Mouse (Mus musculus) cerebellum, adult 11 months (tissue): ENCODE measurements at regions not wholly inside any gene's neighbourhood (a gene's known extent, or its start where the extent isn't known, plus 50 kb on each side); places are given as distances from the start of the nearest gene placed in this dataset.

ENCODE experiments used
- DNase-seq: peaks from one replicate; pipeline ENCODE4 v3.0.0; 2022

DNA sequence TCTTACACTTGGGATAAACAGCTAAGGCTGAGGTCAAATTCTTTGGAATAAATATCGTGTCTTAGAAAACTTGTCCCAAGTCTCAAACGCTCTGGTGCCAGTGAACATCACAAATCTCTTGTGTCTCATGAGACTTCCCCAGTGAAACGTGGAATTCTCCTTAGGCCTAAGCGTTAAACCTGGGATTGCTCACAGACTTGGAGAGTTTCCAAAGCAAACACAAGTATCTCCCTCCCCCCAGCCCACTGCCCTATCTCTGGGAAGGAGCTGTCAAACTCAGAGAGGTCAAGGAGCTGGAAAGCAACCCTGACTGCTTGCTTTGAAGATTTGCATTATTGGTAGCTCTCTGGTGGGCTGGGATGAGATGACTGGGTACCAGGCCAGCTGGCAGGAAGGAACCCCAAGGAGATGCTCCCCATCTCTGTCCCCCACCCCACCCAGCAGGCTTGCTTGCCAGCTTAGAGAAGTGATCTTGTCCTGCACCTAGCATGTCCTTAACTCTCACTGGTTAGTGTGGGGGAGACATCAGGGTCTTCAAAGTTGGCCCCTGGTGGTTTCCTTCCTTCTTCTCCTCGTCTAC, 219.1 kb downstream of the Fam43a start:
- DNase-seq: no peak

DNA sequence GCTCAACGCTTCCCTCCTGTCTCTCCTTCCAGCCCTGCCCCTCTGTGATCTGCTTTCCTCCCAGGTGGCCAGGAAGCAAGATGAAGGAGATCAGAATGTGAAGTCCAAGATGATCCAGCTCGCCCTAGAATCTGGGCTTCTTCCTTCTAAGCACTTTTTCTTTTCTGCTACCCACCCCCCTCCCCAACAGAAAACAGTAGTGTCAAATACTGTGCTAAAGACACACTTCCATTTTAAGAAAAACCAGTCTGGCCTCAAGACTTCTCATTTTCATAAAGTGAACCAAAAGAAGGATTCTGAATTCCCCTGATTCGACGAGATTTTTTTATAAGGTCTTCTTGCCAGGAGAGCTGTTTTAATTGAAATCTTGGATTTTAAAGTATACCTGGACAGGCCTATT, 219.8 kb downstream of the Fam43a start:
- DNase-seq: no peak

DNA sequence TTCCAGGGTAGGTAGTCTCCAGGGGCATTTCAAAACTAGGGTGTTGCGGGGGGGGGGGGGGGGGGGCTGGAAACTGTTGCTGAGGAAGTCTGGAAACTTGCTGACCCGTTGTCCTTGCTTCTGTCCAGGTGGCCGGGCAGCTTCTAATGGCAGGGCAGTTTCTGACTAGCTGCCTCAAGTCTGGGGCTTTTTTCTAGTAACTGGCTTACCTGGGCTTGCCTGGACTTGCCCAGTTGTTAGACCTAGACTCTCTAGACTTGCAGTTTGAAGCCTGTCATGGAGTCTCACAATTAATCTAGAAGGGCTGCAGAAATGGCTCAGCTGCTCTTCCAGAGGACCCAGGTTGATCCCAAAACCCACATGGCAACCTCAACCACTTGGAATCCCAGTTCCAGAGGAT, 220.7 kb downstream of the Fam43a start:
- DNase-seq: no peak

DNA sequence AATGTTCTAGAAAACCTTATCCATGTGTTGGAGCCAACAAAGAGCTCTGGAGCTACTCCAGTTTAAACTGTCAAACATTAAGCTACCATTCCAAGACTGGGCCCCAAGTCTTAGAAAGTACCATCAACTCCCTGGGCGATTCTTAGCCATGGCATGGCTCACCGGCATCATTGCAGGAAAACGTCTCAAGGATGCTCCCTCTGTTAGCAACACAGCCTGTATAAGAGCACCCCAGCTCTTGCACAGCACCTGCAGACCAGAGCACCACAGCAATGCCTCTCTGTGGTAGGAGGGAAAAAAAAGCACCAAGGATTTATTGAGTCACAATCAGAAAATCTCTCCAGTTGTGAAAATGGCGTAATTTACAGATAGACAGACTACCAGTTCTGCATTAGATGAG, 221.2 kb downstream of the Fam43a start:
- DNase-seq: no peak

DNA sequence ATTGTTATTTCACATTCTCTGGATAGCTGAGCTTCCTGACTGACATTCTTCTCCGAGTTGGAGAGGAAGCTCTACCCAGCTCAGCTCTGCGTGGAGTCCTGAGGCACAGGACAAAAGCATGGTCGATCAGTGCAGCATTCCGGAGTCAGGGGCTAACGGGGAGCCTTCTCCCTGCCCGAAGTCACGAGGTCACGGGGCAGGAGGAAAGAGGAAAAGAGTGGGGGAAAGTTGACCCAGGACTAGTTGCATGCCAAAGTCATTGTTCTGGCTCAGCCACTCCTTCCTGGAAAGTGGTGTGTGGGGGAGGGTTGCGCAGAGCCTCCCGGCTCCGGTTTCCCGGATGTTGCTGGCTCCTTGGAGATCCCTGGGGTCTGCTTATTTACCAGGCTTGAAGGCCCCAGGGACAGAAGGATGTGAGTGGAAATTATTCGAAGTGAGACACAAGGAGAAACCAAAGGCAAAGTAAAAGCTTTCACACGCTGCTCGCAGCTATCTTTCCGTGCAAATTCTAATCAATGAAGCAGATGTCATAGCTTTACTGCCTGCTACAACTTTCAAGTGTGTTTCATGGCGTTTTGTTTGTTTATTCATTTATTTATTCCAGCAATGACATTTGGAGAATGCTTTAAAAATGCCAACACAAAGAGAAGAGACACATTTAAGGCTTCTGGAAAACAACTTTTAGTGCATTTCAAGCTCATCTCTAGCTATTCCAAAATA, 221.8 kb downstream of the Fam43a start:
- DNase-seq: no peak

DNA sequence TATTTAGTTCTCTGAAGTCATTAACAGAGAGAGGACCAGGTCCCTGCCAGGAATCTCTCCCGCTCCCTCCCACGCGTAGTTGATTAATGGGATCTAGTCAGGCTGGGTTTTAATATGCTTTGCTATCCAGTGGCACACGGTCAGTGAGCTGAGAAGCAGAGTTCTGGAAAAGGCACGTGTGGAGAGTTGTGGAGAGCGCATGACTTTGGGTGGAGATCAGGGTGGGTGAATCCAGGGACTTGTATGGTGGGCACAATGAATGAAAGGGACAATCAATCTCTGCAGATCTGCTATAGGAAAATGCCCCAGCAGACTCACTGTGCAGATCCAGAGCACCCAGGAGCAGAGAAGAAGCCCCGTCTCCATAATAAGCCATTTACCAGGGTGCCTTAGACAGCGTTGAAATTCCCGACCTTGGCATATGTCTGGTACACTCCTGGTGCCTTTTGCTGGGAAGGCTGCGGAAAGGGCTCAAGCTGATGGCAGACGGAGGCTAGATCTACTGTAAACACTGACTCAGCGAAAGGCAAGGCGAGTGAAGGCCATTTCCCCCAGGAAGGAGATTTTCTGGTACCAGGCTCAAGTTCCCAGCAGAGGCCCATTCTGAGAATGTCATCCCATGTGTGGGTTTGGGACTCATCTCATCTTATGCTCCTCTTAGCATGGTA, 222.5 kb downstream of the Fam43a start:
- no peak for DNase-seq

DNA sequence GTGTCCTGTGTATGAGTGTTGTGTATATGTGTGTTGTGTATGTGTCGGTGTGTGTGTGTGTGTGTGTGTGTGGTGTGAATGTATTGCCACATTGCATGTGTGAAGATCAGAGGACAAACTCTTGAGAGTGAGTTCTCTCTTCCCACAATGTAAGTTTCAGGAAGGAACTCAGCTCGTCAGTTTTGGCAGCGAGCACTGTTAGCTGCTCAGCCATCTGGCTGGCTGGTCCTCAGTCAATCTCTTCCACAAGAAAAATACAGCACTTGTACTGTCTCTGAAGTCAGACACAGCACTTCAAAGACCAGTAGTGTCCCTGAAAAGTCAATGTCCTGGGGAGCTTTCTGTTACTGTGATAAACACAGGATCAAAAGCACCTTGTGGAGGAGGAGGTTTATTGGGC, 226.6 kb downstream of the Fam43a start:
- no peak for DNase-seq

DNA sequence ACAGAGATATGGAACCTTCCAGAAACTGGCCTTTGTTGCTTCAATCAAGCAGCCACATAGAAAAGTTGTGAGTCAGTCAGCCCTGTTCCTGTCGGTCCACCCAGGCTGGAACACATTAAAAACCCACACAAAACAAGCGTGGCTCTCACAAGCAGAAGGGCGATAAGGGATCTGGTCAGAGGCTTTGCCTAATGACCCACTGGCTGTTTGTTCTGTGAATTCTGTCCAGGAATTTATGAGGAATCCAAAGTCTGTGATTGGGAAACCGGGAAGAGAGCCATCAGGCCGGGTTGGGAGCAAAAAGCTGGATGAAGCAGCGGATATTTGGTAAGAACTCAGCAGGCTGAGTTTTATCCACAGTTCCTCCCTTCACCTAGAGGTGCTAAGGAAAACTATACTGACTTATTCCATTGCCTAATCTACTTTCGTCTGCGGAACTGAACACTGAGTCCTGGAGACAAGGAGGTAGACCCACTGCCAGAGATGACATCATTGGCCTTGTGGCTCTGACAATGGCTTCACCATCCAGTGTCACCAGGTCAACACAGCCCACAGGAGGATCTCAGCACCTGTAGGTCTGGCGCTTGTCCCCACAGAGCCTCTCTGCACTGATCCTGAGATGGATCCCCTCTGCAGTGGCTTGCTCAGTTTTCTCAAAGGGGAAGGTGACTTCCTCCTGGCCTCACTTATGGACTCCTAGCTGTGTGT, 228.5 kb downstream of the Fam43a start:
- DNase-seq: no peak

DNA sequence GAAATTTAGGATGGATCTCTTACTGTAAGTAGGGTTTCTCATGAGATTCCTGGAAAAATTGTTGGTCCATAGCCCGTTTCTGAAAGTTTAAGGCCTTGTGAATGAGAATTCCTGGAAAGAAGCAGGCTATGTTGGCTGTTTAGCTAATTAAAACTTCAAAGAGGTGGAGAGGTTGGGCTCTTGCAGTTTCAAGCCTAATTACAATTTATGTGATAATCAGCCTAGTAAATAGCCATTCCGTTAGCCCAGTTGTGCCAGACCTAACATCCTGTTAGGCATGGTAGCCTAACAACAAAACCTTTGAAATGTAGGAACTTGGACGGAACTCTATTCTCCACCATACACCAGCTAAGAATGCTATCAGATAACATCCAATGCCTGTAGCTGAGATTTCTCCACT, 235.0 kb downstream of the Fam43a start:
- DNase-seq: no peak

DNA sequence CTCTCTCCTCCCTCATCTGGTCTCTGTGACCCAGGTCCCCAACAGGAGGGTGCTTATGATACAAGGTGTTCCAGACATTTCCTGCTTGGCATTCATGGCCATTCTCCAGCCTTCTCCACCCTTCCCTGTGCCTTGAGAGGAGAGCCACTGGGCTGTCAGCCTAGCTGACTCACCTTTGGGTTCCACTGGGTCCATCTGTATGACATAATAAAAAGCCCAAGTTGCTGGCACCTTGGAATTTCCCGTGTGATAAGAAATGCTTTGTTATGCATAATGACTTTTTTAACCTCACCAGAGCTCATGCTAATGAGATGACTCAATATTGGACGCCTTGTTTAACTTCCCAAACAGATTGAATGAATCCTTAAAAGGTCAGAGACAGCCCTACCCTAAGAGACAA, 236.2 kb downstream of the Fam43a start:
- DNase-seq: no peak

DNA sequence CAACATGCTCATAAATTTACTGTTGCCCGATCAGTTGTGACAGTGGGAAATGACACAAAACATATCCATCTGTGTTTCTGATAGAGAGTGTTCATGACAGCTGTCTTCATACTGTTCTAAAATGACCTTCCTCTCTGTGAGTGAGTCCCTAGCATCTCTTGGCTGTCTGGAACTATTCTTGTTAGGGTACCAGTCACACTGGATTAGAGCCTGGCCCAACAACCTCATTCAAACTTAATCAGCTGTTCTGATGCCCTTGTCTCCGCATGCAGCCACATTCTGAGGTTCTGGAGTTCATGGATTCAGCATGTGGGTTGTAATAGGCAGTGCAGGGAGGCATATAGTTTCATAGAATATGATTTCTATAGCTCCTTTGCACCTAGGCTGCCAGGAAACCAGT, 238.4 kb downstream of the Xxylt1 start:
- DNase-seq: no peak

DNA sequence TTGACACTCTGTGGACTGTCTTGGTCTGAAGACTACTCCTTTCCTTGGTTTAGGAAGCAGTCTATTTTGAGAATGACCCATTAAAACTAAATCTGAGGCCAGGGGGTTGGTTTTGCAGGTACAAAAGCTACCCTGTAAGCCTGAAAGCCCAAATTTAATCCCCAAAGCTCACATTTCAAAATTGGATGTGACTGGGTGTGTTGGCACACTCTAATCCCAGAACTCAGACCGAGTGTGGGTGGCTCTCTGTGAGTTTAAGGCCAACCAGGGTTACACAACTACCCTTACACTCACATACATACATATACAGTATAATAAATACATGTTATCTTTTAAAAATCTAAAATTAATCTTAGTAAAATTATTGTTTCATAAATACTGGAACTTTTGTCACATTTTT, 228.6 kb downstream of the Xxylt1 start:
- no peak for DNase-seq

DNA sequence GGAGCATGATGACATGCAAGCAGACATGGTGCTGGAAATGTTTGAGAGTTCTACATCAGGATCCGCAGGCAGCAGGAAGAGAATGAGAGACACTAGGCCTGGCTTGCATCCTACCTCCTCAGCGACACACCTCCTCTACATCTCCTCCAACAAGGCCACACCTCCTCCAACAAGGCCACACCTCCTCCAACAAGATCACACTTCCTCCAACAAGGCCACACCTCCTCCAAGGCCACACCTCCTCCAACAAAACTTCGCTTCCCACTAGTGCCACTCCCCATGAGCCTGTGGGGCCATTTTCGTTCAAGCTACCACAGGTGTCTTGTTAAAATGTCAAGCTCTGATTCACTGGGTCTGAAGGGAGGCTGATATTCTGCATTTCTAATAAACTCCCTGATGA, 226.5 kb downstream of the Xxylt1 start:
- DNase-seq: no peak

DNA sequence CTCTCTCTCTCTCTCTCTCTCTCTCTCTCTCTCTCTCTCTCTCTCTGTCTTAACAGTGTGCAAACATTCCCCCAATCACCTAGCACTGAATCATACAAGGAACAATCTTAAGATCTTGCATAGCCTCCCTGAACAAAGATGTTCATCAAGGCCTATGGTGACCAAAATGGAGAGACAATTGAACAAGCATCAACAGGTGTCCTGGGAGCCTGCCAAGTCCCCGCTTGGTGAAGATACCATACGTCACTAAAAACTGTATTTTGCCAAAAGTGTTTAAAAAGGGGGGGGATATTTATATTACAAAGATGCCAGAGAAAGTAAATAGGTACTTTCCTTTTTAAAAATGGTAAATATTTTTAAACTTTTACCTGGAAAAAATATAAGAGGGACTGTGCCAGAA, 223.6 kb downstream of the Xxylt1 start:
- DNase-seq: no peak

DNA sequence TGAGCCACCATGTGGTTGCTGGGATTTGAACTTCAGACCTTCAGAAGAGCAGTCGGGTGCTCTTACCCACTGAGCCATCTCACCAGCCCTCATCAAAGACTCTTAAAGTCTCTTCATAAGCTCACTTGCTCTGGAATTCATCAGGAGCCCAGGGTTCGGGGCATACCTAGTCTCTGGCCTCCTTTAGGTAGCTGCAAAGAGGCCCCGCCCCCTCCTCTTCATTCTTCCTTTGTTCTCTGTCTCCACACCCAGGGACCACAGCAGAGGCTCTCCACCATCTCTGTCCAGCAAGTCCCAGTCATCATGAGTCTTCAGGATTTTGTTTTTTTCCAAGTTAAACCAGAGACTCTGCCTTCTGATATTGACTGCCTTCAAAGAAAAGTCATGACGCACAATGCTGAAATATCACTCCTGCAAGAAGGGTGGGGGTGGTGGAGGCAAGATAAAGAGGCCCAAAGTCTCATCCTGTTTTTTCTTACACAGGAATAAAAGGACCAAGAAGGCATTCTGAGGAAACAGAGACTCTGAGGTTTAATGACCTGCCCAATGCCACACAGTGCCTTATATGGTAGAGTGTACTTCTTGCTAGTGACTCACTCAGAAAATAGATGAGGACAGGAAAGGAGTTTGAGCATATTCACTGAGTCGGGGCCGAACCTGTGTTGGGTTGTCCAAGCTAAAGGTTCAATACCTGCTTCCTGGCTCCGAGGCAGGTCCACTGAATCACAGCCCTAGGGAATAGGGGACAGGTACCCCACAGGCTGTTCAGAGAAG, 211.9 kb downstream of the Xxylt1 start:
- no peak for DNase-seq

DNA sequence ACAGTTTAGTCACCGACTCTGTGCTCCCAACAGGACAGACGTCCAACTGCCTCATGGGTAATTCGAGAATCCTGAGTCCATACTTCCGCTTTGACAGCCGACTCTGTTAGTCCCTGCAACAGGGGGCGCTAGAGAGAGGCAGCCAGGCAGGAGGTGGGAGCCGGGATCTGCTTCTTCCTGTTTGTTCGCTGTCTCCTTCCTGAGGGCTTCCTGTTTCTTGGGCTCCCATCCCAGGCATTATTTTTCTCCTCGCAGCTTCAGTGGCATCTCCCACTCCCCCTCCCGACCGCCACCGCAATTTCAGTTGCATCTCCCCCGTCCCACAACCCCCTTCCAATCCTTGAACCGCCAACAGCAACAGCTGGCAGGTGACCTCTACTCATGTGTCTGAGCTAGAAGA, 211.1 kb downstream of the Xxylt1 start:
- DNase-seq: no peak

DNA sequence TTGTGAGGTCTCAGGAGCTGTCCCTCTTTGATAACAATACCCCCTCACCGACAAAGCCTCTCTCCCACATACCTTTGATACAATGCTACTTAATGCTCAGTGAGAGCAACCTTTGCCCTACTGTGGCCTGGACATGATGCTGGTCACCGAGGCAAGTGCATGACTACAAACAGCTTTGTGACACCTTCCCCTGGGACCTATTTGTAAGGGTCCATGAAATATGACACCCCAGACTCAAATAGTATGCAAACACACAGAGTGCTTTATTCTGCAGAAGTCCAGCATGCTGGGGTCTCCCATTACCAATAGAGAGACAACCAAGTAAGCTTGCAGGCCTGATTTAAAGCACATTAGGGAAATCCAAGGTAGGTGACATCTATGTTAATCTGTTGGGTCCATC, 210.6 kb downstream of the Xxylt1 start:
- DNase-seq: no peak

DNA sequence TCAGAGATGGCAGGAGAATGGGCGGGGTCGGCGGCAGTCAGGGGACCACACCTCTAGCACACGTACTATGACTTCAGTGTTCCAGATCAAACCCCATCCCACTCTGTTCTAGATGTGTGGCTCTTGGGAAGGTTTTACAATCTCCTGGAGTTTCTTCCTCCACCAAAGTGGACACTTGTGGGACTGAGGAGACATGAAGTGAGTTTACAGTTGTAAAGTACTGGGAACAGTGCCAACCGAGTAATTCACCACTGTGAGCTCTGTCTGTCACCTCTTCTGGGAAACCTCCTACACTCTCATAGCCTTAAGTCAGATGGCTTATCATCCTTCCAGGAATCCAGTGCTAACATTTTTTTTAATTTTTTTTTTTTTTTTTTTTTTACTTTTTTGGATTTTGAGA, 209.1 kb downstream of the Xxylt1 start:
- DNase-seq: no peak

DNA sequence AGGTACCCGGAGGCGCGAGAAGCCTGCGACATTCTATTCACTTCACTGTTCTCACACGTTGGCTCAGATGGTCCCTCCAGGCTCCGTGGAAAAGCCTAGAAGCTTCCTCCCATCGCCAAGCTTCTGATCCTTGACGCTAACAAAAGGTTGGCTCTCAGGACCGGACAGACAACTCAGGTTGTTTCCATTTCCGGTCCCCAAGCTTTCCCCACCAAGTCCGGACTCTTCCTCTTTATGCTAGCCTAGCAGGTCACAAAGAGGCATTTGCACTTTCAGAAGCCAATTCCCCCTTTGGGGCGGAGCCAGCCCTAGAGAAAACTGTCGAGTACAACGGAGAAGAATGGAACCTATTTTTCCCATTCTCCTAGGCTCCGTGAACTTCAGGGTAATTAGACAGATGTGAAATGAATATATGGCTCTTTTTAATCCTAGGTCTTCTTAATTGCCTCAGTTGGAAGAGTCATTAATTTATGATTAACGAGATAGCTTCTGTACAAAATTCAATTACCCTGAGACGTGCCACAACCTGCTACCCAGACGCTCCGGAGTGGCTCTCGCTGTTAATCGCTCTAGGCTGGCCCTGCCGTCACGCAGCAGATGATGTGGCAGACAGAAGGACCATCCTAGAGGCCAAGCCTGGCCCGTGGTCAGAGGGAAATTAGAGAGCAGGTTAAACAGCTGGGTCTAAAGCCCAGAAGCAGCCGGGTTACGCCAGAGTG, 207.6 kb downstream of the Xxylt1 start:
- DNase-seq: no peak

DNA sequence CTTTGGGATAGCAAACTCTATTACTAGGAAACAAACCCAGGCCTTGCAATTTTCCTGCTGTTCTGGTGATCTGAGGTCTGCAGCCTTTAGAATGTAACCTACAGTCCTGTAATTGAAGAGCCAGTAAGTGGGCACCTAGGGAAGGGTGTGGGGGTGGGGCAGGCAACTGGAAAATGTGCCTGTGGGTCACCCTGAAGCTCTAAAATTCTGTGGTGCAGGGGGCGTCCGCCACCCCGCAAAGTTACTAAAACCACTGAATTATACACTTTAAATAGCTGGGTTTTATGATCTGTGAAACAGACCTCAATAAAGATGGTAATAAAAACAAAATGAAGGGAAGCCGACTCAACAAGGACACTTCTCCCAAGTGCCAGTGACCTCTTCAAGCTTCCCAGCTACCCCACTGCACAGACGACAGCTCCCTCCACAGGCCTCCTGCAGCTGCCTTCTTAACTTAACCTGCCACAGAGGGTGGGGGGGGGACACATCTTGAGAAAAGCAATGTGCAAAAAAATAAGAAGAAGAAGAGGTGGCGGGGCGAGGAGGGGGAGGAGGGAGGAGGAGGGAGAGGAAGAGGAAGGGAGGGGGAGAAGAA, 205.9 kb downstream of the Xxylt1 start:
- DNase-seq: no peak

DNA sequence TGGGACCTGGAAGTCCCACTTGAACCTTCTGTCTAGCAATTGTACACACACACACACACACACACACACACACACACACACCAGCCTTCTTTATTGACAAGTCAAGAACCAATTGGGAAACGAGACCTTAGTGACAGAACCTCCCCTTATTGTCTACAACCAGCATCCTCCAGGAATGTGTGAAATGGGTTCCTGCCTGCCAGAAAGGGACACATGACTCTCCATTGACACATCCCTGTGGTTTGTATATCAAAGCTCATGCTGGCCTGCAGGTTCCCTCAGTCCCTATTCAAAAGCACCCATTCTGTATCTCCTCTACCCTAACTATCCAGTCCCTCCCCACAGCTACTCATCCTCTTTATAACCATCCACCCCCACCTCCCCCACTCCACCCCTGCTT, 202.4 kb downstream of the Xxylt1 start:
- DNase-seq: no peak

DNA sequence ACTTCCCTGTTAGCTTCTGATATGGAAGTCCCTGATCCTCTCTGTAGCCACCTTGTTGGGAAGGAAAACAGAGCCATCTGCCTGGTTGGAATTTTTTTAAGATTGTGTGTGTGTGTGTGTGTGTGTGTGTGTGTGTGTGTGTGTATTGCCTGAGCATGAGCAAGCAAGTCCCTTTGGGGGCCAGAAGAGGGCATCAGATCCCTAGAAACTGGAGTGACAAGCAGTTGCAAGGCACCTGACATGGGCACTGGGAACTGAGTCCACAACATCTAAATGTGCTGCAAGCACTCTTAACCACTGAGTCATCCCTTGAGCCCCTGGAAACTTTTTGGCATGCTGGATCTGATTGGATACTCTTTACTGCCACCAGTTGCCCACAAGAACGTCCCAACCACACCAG, 201.4 kb downstream of the Xxylt1 start:
- no peak for DNase-seq
